Comparison of ENCODE assay signal across 8 mouse cellular contexts in the genomic region with DNA sequence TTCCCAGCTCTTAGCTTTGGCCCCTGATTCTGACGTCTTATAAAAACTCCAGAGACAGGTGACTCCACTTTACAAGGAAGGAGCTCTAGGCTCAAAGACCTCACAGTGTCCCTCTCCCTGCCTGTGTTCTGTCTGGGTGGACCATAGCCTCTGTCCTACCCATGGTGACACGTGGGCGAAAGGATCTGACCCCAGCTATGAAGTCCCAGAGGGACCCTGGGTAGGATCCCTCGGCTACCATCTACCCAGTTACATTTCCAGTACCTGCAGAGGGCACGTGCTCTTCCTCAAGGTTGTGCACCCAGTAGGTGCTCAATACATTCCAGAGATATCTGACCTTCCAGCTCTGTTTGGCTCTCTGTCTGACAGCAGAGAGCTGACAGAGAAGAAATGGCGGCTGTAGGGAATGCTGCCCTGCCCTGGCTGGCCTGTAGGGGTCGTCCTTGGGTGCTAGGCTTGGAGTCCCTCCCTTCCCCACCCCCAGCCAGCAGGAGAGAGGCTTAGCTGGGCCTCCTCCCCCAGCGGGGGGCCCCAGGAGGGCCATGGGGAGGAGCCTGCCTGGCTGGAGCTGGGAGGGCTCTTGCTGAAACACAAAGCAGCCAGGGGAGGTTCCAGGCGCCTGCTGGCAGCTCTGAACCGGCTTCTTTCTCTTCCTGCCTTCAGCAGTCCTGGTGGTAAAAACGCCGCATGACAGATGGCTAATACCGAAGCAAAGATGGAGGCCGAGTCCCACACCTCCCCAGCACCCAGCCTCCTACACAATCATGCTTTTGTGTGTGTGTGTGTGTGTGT. TPM values are rescaled to one million over a fixed set of nuclear protein-coding genes. Genes with fewer than 3 reads are reported as not detected.
DNase-seq lines count a peak whose midpoint lies in the region; ATAC-seq and TF ChIP-seq lines count a peak whose summit lies in the region.

No protein-coding gene starts in this region.

- TF ChIP-seq POLR2A in heart, adult 2 months (IDR thresholded peaks at IDR 0.05; ENCODE audit: insufficient read depth, low read depth, low read length), result no peak
- no peak for TF ChIP-seq POLR2A in kidney, adult 2 months (IDR thresholded peaks at IDR 0.05; ENCODE audit: low read depth, low read length)
- TF ChIP-seq POLR2A in spleen, adult 2 months (IDR thresholded peaks at IDR 0.05; ENCODE audit: low read depth, low read length), result no peak

- 18% methylated on average over 14 of the region's 14 CpGs for WGBS in embryonic facial prominence, embryonic 13.5 days
- WGBS in heart, adult 2 months, result 29% methylated on average over 14 of the region's 14 CpGs
- WGBS in kidney, adult 2 months, result 25% methylated on average over 14 of the region's 14 CpGs
- 17% methylated on average over 14 of the region's 14 CpGs for WGBS in limb, embryonic 13.5 days
- WGBS in midbrain, embryonic 16.5 days, result 23% methylated on average over 14 of the region's 14 CpGs
- WGBS in spleen, adult 2 months, result 25% methylated on average over 14 of the region's 14 CpGs

- peak overlapping the region; percentile 83 for H3K27ac ChIP-seq in embryonic facial prominence, embryonic 13.5 days
- no peak overlapping the region for H3K27ac ChIP-seq in heart, adult 2 months
- H3K27ac ChIP-seq in kidney, adult 2 months (ENCODE audit: insufficient read depth, low read depth, low read length), result peak overlapping the region; percentile 73
- H3K27ac ChIP-seq in limb, embryonic 13.5 days, result peak overlapping the region; percentile 80
- H3K27ac ChIP-seq in midbrain, embryonic 16.5 days (ENCODE audit: low read length), result peak overlapping the region; percentile 65
- no peak overlapping the region for H3K27ac ChIP-seq in spleen, adult 2 months (ENCODE audit: insufficient read depth, low read length)

- peaks cover 34% of the 10 kb centered on the region for H3K4me1 ChIP-seq in embryonic facial prominence, embryonic 13.5 days
- no peaks in the 10 kb centered on the region for H3K4me1 ChIP-seq in heart, adult 2 months (ENCODE audit: control insufficient read depth, insufficient read depth, low read length)
- H3K4me1 ChIP-seq in kidney, adult 2 months (ENCODE audit: control insufficient read depth, insufficient read depth, low read length), result peaks cover 24% of the 10 kb centered on the region
- H3K4me1 ChIP-seq in limb, embryonic 13.5 days, result peaks cover 35% of the 10 kb centered on the region
- H3K4me1 ChIP-seq in midbrain, embryonic 16.5 days (ENCODE audit: control insufficient read depth, insufficient read depth, low read length), result peaks cover 9% of the 10 kb centered on the region
- H3K4me1 ChIP-seq in spleen, adult 2 months (ENCODE audit: control insufficient read depth, insufficient read depth, insufficient read length), result peaks cover 12% of the 10 kb centered on the region

- TF ChIP-seq CTCF in heart, adult 2 months (IDR thresholded peaks at IDR 0.05), result peak; percentile 63
- peak; percentile 67 for TF ChIP-seq CTCF in kidney, adult 2 months (conservative IDR thresholded peaks at IDR 0.05; ENCODE audit: insufficient read depth, insufficient read length, low read depth, low read length)
- TF ChIP-seq CTCF in spleen, adult 2 months (IDR thresholded peaks at IDR 0.05; ENCODE audit: extremely low read depth, insufficient read depth, insufficient read length, insufficient replicate concordance), result 0 out of 2 replicates have a peak, but pooled peaks have one; percentile 25

- H3K4me3 ChIP-seq in embryonic facial prominence, embryonic 13.5 days, result peak overlapping the region; percentile 18; the same call in 1 of the 2 replicates
- no peak overlapping the region for H3K4me3 ChIP-seq in heart, adult 2 months
- no peak overlapping the region for H3K4me3 ChIP-seq in kidney, adult 2 months (ENCODE audit: insufficient read depth, low read depth, low read length)
- H3K4me3 ChIP-seq in limb, embryonic 13.5 days, result peak overlapping the region; percentile 12; the same call in 1 of the 2 replicates
- no peak overlapping the region for H3K4me3 ChIP-seq in midbrain, embryonic 16.5 days (ENCODE audit: low read depth, low read length)
- H3K4me3 ChIP-seq in spleen, adult 2 months (ENCODE audit: extremely low read depth, insufficient read depth, insufficient read length), result no peak overlapping the region

- DNase-seq in cerebellum, adult 18-20 months, result peak; percentile 13 to 14
- no peak for DNase-seq in cerebellum, adult 11 months
- peak; percentile 52 to 73 for DNase-seq in heart, adult 2 months
- peak; percentile 91 for DNase-seq in kidney, adult 2 months
- DNase-seq in spleen, adult 2 months (ENCODE audit: low read depth in 1 of 2, low spot score in 2 of 2), result peak; percentile 54 to 59

- H3K4me2 ChIP-seq in embryonic facial prominence, embryonic 13.5 days, result peak overlapping the region; percentile 49
- peak overlapping the region; percentile 51 for H3K4me2 ChIP-seq in limb, embryonic 13.5 days (replicated peaks)
- peak overlapping the region; percentile 25; the same call in 1 of the 2 replicates for H3K4me2 ChIP-seq in midbrain, embryonic 16.5 days (ENCODE audit: low read length)

- H3K9ac ChIP-seq in embryonic facial prominence, embryonic 13.5 days, result peak overlapping the region; percentile 55; the same call in 1 of the 2 replicates
- H3K9ac ChIP-seq in heart, adult 2 months (ENCODE audit: low read depth, low read length), result no peak overlapping the region
- peak overlapping the region; percentile 45 for H3K9ac ChIP-seq in limb, embryonic 13.5 days
- H3K9ac ChIP-seq in midbrain, embryonic 16.5 days (ENCODE audit: low read depth, low read length), result no peak overlapping the region

- no peaks in the 10 kb centered on the region for H3K36me3 ChIP-seq in embryonic facial prominence, embryonic 13.5 days
- H3K36me3 ChIP-seq in heart, adult 2 months (ENCODE audit: control insufficient read depth, insufficient read depth, low read length), result no peaks in the 10 kb centered on the region
- H3K36me3 ChIP-seq in kidney, adult 2 months (ENCODE audit: control insufficient read depth, insufficient read depth, low read length), result no peaks in the 10 kb centered on the region
- H3K36me3 ChIP-seq in limb, embryonic 13.5 days, result no peaks in the 10 kb centered on the region
- no peaks in the 10 kb centered on the region for H3K36me3 ChIP-seq in midbrain, embryonic 16.5 days (ENCODE audit: control insufficient read depth, insufficient read depth, low read length)
- H3K36me3 ChIP-seq in spleen, adult 2 months (ENCODE audit: control insufficient read depth, insufficient read depth, low read length), result no peaks in the 10 kb centered on the region

- no peaks in the 10 kb centered on the region for H3K27me3 ChIP-seq in embryonic facial prominence, embryonic 13.5 days
- H3K27me3 ChIP-seq in heart, adult 2 months (ENCODE audit: control insufficient read depth, insufficient read depth, low read length), result no peaks in the 10 kb centered on the region; the same call in 1 of the 2 replicates
- no peaks in the 10 kb centered on the region for H3K27me3 ChIP-seq in kidney, adult 2 months (replicated peaks; ENCODE audit: control insufficient read depth, insufficient read depth, low read length)
- H3K27me3 ChIP-seq in limb, embryonic 13.5 days, result no peaks in the 10 kb centered on the region
- no peaks in the 10 kb centered on the region for H3K27me3 ChIP-seq in midbrain, embryonic 16.5 days (ENCODE audit: control insufficient read depth, insufficient read depth, low read depth, low read length)
- H3K27me3 ChIP-seq in spleen, adult 2 months (ENCODE audit: control insufficient read depth, insufficient read depth, low read length), result no peaks in the 10 kb centered on the region

- H3K9me3 ChIP-seq in embryonic facial prominence, embryonic 13.5 days, result no peaks in the 10 kb centered on the region
- no peaks in the 10 kb centered on the region for H3K9me3 ChIP-seq in limb, embryonic 13.5 days
- H3K9me3 ChIP-seq in midbrain, embryonic 16.5 days (replicated peaks; ENCODE audit: control insufficient read depth, low read length, poor library complexity, severe bottlenecking), result no peaks in the 10 kb centered on the region

- intact Hi-C loops in heart, adult 2 months (cut with DNase I), result no loop called here

- ATAC-seq in embryonic facial prominence, embryonic 13.5 days (ENCODE audit: insufficient number of reproducible peaks, insufficient read depth, low FRiP score, low TSS enrichment, low read depth), result peak; percentile 88
- peak; percentile 93 for ATAC-seq in limb, embryonic 13.5 days (ENCODE audit: low FRiP score, low read depth)
- peak; percentile 84 for ATAC-seq in midbrain, embryonic 16.5 days

- H3K79me2 ChIP-seq in heart, adult 2 months (replicated peaks; ENCODE audit: control insufficient read depth, insufficient read depth, low read length), result no peaks in the 10 kb centered on the region

- TF ChIP-seq EP300 in heart, adult 2 months (IDR thresholded peaks at IDR 0.05; ENCODE audit: insufficient read depth, low read depth, low read length), result no peak

RNA-seq across cellular contexts. Expression of a gene that starts 52.6 kb away (rescaled TPM):
- 3.1 and 3.9 TPM in 2 replicates for polyA plus RNA-seq in embryonic facial prominence, embryonic 13.5 days (2015; fragmentation: Nextera tagmentation; extraction: Ambion mirVana)
- 10 to 100 TPM; 29.6 to 30.7 TPM for total RNA-seq in heart, adult 2 months (2021)
- polyA plus RNA-seq in heart, adult 2 months (2012; rRNA removed), result 7.4 and 11.2 TPM in 2 replicates
- 14.9 and 15.8 TPM in 2 replicates for polyA plus RNA-seq in kidney, adult 2 months (2012; rRNA removed)
- polyA plus RNA-seq in limb, embryonic 13.5 days (2015; fragmentation: Nextera tagmentation; extraction: Ambion mirVana), result 3.1 and 4.1 TPM in 2 replicates
- polyA plus RNA-seq in midbrain, embryonic 16.5 days (2015; fragmentation: Nextera tagmentation; extraction: Ambion mirVana), result 2.7 and 2.8 TPM in 2 replicates
- 15.7 and 15.8 TPM in 2 replicates for polyA plus RNA-seq in spleen, adult 2 months (2012; rRNA removed)

Comparison
In these comparisons a context has a peak if more than half of its experiments do, and no peak if none do; other contexts are left out.
1. H3K27ac ChIP-seq: peak in embryonic facial prominence, embryonic 13.5 days (single experiment), kidney, adult 2 months (single experiment), limb, embryonic 13.5 days (single experiment) and midbrain, embryonic 16.5 days (single experiment); none in heart, adult 2 months (single experiment) and spleen, adult 2 months (single experiment).
2. H3K4me3 ChIP-seq: peak in embryonic facial prominence, embryonic 13.5 days (single experiment) and limb, embryonic 13.5 days (single experiment); none in heart, adult 2 months (single experiment), kidney, adult 2 months (single experiment), midbrain, embryonic 16.5 days (single experiment) and spleen, adult 2 months (single experiment).
3. H3K9ac ChIP-seq: peak in embryonic facial prominence, embryonic 13.5 days (single experiment) and limb, embryonic 13.5 days (single experiment); none in heart, adult 2 months (single experiment) and midbrain, embryonic 16.5 days (single experiment).
4. Peak in every context shown above with its lines, with median percentiles within 50 percentile points of each other: ATAC-seq, H3K4me2 ChIP-seq and CTCF ChIP-seq.